Mouse (Mus musculus): ENCODE measurements around the gene Prpf8.
"Not testable (repeated sequence)": the region's sequence is repeated elsewhere in the genome, so short reads cannot be mapped to it uniquely, and the experiment has no call there.

Prpf8 gene

GRCm38 (mm10) chr11:75486601-75487285 lies at the start of gene Prpf8:
Prpf8 (plus strand) TSS chr11:75486816.
- peak; percentile 98 for DNase-seq (ENCODE audit: low spot score)

GRCm38 (mm10) chr11:75438194-75438593 lies 48.4 kb upstream of the Prpf8 start:
- no peak for DNase-seq (ENCODE audit: low spot score)

- no peak for DNase-seq (ENCODE audit: low spot score)
These were observed 47.8 kb upstream of the Prpf8 start for GRCm38 (mm10) chr11:75438804-75439203.

- DNase-seq (ENCODE audit: low spot score) = peak; percentile 85
These were observed 47.3 kb upstream of the Prpf8 start, which contains the start of gene Serpinf2 for GRCm38 (mm10) chr11:75439363-75439762. Serpinf2 (minus strand) TSS chr11:75439591.

- no peak for DNase-seq (ENCODE audit: low spot score)
These were observed 46.7 kb upstream of the Prpf8 start for GRCm38 (mm10) chr11:75439951-75440350.

- DNase-seq (ENCODE audit: low spot score) = no peak
These were observed 45.6 kb upstream of the Prpf8 start for GRCm38 (mm10) chr11:75441034-75441433.

- no peak for DNase-seq (ENCODE audit: low spot score)
These were observed 45.0 kb upstream of the Prpf8 start for GRCm38 (mm10) chr11:75441601-75442000.

GRCm38 (mm10) chr11:75443711-75444110 lies 42.9 kb upstream of the Prpf8 start:
- DNase-seq (ENCODE audit: low spot score) = peak; percentile 89

GRCm38 (mm10) chr11:75448575-75448974 lies 38.0 kb upstream of the Prpf8 start:
- no peak for DNase-seq (ENCODE audit: low spot score)

GRCm38 (mm10) chr11:75449695-75450094 lies 36.9 kb upstream of the Prpf8 start:
- DNase-seq (ENCODE audit: low spot score) = peak; percentile 65

GRCm38 (mm10) chr11:75450304-75450908 lies 36.2 kb upstream of the Prpf8 start:
- DNase-seq (ENCODE audit: low spot score) = no peak

- no peak for DNase-seq (ENCODE audit: low spot score)
These were observed 35.7 kb upstream of the Prpf8 start for GRCm38 (mm10) chr11:75450936-75451335.

- no peak for DNase-seq (ENCODE audit: low spot score)
These were observed 34.5 kb upstream of the Prpf8 start for GRCm38 (mm10) chr11:75452081-75452480.

- no peak for DNase-seq (ENCODE audit: low spot score)
These were observed 33.6 kb upstream of the Prpf8 start for GRCm38 (mm10) chr11:75452812-75453557.

GRCm38 (mm10) chr11:75453991-75454930 lies 32.4 kb upstream of the Prpf8 start, which contains the start of gene Wdr81:
Wdr81 (minus strand) TSS chr11:75454717.
- peak; percentile 91 for DNase-seq (ENCODE audit: low spot score)

GRCm38 (mm10) chr11:75455041-75455736 lies 31.4 kb upstream of the Prpf8 start:
- no peak for DNase-seq (ENCODE audit: low spot score)

GRCm38 (mm10) chr11:75455971-75456370 lies 30.6 kb upstream of the Prpf8 start:
- not testable (repeated sequence) for DNase-seq (ENCODE audit: low spot score)

GRCm38 (mm10) chr11:75456440-75456871 lies 30.2 kb upstream of the Prpf8 start:
- DNase-seq (ENCODE audit: low spot score) = no peak

- no peak for DNase-seq (ENCODE audit: low spot score)
These were observed 28.4 kb upstream of the Prpf8 start for GRCm38 (mm10) chr11:75458169-75458568.

GRCm38 (mm10) chr11:75458628-75459041 lies 28.0 kb upstream of the Prpf8 start:
- no peak for DNase-seq (ENCODE audit: low spot score)

GRCm38 (mm10) chr11:75459141-75459711 lies 27.4 kb upstream of the Prpf8 start:
- no peak for DNase-seq (ENCODE audit: low spot score)

All from yolk sac, embryonic 10.5 days (tissue).